Mouse (Mus musculus) lung, postnatal 10 days (tissue): Measurements from ENCODE around the gene Ctsz.

ENCODE experiments used
- DNase-seq: peaks from one replicate; pipeline ENCODE4 v3.0.0; 2021

Ctsz gene

GRCm38 (mm10) chr2:174438737-174439449 is at the start of gene Ctsz:
Gene Ctsz (minus strand): TSS chr2:174439039.
- peak; percentile 78 for DNase-seq

GRCm38 (mm10) chr2:174487005-174487404 is 48.2 kb upstream of the Ctsz start:
- no peak for DNase-seq

GRCm38 (mm10) chr2:174478746-174479145 is 39.9 kb upstream of the Ctsz start:
- no peak for DNase-seq

GRCm38 (mm10) chr2:174477543-174478319 is 38.9 kb upstream of the Ctsz start:
- DNase-seq: no peak

- no peak for DNase-seq
Measured at GRCm38 (mm10) chr2:174473550-174473927, 34.7 kb upstream of the Ctsz start.

GRCm38 (mm10) chr2:174472818-174473549 is 34.1 kb upstream of the Ctsz start, which contains the start of gene Prelid3b:
Gene Prelid3b (minus strand): TSS chr2:174473081.
- peak; percentile 100 for DNase-seq

- no peak for DNase-seq
Measured at GRCm38 (mm10) chr2:174472407-174472806, 33.6 kb upstream of the Ctsz start.

GRCm38 (mm10) chr2:174470786-174471405 is 32.1 kb upstream of the Ctsz start:
- no peak for DNase-seq

GRCm38 (mm10) chr2:174470333-174470732 is 31.5 kb upstream of the Ctsz start:
- DNase-seq: no peak

- peak; percentile 97 for DNase-seq
Measured at GRCm38 (mm10) chr2:174463789-174464523, 25.1 kb upstream of the Ctsz start, which contains the start of gene Atp5e. Gene Atp5e (minus strand): TSS chr2:174464105.

- DNase-seq: no peak
Measured at GRCm38 (mm10) chr2:174463370-174463769, 24.5 kb upstream of the Ctsz start.

- DNase-seq: no peak
Measured at GRCm38 (mm10) chr2:174459365-174459764, 20.5 kb upstream of the Ctsz start.

GRCm38 (mm10) chr2:174453681-174454080 is 14.8 kb upstream of the Ctsz start:
- peak; percentile 43 for DNase-seq

GRCm38 (mm10) chr2:174450353-174450752 is 11.5 kb upstream of the Ctsz start, which contains the start of gene Tubb1:
Gene Tubb1 (plus strand): TSS chr2:174450695.
- no peak for DNase-seq

GRCm38 (mm10) chr2:174448405-174448804 is 9.6 kb upstream of the Ctsz start:
- no peak for DNase-seq

GRCm38 (mm10) chr2:174446905-174447304 is 8.1 kb upstream of the Ctsz start:
- no peak for DNase-seq

- no peak for DNase-seq
Measured at GRCm38 (mm10) chr2:174446492-174446891, 7.7 kb upstream of the Ctsz start.

GRCm38 (mm10) chr2:174445018-174445417 is 6.2 kb upstream of the Ctsz start:
- DNase-seq: no peak

- no peak for DNase-seq
Measured at GRCm38 (mm10) chr2:174444359-174444758, 5.5 kb upstream of the Ctsz start.

- DNase-seq: no peak
Measured at GRCm38 (mm10) chr2:174443046-174443445, 4.2 kb upstream of the Ctsz start.

GRCm38 (mm10) chr2:174442460-174442859 is 3.6 kb upstream of the Ctsz start:
- peak; percentile 19 for DNase-seq

GRCm38 (mm10) chr2:174441898-174442297 is 3.1 kb upstream of the Ctsz start:
- no peak for DNase-seq
